Mouse (Mus musculus) kidney, adult 9 months (tissue): ENCODE data around the gene Podn.
A peak's percentile ranks its signal among the peaks of the same experiment; 100 is the strongest.

Source experiments
- DNase-seq: peaks from one replicate; pipeline ENCODE4 v3.0.0; 2022

The Podn gene

DNA sequence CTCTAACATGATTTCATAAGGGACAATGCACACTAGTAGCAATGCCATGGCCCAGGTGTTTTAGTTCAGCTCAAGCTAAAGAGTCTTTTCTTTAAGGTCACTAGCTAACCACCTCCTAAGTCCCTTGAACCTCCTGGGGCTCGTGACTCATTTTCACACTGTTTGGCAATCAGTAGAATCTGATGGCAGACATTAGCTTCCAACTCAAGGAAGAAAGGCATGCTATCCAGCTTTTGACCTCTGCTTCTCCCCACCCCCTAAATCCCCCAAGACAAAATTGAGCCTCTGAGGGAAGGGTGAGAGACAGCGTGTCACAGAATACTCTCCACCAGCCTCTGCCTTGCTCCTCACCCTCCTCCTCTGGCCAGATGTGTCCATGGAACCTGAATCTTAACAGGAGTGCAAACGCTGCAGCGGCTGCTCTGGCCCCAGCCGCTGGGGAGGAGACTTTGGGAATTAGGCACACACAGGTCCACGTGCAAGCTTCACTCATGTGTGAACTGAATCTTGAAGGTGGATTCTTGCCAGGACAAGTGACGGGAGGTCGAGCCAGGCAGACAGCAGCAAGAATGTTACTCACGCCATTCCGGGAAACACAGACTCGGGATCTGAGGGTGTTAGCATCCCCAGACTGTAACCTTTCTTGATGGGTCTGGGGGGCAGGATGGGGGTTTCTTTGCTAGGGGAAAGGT, 97.5 kb downstream of the Podn start:
- DNase-seq: peak; percentile 90

DNA sequence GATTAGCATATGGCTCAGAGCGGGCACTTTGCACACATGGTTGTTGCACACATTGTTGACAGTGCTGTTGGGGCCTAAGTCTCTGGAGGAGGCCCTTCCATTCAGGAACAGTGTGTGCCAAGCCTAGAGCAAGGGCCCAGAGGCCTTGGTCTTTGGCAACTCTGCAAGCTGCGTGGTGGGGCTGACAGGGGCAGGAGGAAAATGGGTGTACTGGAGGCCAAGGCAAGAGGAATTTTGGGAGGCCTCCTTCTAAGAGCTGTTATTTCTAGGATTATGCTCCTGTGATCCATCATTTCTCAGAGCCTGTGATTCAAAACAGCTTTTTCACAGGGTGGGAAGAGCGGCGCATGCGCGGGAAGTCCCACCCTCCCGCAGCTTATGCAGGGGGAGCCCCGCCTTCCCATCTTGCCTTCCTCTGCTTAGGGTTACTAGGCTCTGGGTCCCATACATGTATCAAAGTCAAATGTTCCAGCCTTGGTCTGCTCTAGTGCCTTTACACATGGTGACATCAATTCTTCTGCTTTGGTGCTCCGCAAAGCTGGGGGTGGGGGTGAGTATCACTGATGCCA, 99.7 kb downstream of the Podn start:
- no peak for DNase-seq

DNA sequence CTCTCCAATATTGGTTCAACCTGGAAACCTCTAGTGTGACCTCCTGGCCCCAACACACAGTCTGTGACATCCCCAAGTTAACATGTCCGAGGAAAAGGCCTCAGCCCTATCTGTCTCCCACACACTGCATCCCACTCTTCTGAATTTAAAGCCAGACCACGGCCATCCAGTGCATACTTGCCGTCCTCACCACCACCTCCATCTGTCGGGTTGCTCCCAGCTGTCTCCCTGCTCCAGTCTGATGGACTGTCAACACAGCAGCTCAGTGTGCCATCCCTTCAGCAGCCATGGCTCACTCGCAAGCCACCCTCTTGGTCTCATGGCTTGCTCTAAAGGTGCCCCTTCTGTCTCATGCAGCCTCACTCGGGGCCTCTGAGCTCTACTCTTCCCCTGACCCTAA, 100.5 kb downstream of the Podn start:
- no peak for DNase-seq

DNA sequence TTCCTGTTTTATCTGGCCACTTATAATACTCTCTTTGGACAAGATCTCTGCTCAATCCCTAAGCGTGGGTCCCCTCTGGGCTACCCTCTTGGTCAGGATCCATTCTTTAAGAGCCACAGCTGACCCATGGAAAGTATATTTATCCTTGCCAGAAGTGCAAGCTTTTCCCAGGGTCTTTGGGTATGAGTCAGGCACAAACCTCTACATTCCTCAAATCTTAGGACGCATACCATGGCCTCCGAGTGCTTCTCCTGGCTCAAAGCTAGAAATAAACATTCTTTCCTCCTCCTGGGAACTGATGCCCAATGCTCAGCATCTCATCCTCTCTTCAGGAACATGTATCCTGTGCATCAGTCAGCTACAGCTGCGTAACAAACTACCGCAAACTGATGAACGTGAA, 101.2 kb downstream of the Podn start:
- DNase-seq: no peak

DNA sequence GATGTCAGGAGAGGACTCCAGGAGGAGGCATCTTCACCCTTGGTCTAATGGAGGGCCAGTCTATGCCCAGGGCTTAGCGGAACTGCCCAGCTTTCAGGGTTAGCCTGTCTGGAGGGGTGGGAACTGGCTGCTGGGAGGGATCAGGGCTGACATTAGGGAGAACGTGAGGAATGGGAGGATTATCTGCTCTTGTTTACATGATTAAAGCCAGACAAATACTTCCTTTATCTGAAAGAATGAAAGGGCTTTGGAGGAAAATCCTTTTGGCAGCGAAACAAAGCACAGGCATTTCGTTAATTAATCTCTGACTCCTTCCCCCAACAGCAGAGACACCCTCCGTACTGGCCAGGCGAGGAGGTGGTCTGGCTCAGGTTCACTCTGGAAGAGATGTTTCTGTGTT, 104.4 kb downstream of the Podn start:
- DNase-seq: no peak

DNA sequence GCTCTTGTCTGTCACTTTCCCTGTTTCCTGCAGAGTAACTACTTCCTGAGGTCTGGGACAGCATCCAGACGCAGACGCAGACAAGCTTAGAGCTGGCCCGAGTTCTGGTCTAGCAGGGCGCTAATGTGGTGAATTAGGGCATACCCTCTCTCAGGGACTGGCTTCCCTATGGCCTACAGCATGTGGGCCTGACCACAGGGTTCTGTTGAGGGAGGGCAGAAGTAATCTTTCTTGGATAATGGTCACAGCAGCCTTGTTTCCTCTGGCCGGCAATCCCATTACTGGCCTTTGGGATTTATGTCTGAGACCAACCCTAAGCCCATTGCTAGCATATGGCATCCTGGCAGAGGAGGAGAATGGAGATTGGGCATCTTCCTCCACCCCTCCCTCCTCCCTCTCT, 105.4 kb downstream of the Podn start:
- peak; percentile 26 for DNase-seq

DNA sequence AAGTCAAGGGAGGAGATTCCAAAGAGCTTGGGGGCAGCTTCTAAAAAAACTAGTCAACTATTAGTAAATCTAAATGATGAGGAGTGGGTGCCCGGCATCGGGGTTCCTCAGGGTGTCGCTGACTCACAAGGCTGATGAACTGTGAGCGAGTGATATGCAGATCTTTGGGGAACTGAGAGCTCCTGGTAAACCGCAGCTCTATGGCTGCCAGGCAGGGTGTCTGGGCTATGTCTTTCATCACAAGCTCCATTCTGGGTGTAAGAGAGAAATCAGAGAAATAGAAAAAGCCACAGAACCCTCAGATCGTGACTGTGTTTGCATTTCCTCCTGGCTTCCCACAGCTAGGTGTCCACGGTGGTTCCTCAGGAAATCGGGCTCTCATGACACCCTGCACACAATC, 107.3 kb downstream of the Podn start:
- DNase-seq: no peak

DNA sequence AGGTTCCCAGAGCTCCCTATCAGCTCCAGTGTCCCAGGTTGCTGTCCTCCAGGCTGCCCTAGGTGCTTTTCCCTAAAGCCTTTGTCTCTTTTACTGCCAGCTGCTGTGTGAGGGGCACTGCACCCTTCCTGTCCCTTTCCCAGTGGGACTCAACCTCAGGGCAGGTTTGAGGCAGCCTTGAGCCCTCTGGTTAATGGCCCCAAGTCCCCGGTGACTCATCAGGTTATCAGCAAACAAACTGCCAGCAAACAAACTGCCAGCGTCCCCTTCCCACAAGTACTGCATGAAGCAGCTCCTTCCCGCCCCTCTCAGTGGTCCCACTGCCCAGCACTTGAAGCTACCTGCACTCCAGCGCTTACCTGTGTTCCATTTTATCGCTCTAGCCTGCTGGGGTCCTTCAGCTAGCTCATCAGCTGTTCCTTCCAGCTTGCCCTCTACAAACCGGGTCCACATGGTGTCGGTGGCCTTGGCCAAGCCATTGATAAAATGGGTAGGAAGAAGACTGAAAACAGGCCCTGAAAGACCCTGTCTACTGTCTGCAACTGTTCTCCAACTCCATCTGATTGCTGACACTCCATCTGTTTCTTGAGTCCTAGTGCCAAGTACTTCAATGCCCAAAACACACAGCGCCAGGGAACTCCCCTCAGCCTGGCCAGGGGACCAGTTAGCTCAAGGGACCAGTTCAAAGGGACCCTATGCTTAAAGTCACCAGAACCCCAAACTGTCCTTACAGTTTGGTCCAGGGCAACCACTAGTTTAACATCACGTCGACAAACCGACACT, 109.7 kb downstream of the Podn start:
- DNase-seq: no peak

DNA sequence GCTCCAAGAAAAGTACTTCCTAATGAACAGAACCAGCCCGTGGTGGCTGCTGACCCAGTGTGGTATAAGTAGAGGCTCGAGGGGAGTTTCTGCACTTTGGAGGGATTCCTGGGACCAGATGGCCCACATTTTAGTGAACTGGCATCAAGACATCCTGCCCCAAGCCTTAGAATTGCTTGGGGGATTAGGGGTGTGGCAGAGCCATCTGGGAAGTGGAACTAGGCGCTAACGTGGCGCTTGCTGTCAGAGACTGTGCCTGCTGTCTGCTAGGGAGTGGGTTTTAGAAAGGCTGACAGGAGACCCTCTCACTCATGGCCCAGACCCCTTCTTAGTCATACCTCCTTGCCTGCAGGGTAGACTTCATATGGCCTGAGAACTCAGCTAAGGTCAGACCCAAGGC, 110.4 kb downstream of the Podn start:
- no peak for DNase-seq

DNA sequence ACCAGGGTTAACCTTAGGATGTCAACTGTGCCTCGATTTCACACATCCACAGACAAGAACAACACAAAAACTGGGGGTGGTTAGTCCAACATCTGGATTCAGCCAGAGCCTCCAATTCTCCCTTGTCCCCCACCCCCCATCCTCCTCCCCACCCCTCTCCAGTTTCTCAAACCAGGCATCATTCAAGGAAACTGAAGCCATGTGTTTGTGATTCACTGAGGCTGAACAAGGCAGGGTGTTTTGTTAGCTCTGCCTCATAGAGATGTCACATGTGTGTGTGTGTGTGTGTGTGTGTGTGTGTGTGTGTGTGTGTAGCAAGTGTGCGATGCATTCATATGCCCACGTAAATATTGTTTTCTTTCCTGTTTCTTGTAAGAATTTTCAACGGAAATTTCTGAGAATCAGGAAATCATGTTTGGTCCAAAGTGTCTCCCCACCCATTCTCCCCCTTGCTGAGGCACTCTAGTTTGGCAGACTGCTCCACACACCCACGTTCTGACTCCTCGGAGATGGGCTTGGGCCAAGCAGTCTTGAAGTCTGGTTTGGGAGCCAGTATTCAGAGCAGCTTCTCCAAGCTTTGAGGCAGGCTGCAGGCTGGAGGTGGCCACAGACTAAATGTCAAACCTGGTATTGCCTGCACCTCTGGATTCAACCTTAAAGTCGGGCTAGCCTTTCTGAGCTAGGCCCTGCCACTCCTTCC, 111.8 kb downstream of the Podn start:
- DNase-seq: peak; percentile 57

DNA sequence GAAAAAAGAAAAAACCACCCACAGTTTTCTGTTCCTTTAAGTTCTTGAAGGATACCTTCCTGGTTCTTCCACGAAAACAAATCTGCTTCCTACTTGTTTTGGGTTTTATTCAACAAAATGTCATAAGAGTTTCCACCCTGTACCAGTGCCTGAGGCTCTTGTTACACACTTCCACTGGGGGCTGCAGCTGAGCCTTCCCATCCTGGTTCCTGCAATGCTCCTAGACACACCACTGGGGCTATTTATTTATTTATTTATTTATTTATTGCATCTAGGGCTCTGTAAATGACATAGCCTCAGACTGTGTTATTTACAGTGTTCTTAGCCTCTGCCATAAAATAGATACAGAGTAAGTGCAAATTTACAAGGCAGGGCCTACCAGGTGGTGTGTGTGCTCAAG, 112.5 kb downstream of the Podn start:
- DNase-seq: peak; percentile 22

DNA sequence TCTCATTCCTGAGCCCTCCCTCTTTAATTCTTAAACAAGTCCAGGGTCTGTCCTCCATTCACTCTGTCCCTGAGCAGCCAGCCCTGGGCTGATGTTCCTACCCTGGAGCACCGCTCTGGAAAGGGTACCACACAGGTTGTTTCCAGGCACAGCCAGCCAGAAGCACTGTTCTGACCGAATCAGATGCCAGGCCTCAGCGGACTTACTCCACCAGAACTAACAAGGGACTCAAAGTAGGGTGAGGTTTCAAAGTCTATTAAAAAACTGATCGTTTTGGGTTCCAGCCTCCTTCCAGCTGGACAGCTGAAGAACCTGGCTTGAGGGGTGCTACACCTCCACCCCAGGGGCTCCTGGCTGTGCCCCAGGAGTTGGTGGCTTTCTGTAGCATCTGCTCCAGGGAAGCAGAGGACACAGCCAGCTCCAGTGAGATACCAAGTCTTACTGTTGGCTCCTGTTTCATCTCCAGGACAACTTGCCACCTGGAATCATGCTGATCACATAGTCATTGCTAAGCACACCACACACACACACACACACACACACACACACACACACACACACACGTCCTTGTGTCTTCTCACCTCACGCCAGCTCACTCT, 116.1 kb downstream of the Podn start:
- no peak for DNase-seq

DNA sequence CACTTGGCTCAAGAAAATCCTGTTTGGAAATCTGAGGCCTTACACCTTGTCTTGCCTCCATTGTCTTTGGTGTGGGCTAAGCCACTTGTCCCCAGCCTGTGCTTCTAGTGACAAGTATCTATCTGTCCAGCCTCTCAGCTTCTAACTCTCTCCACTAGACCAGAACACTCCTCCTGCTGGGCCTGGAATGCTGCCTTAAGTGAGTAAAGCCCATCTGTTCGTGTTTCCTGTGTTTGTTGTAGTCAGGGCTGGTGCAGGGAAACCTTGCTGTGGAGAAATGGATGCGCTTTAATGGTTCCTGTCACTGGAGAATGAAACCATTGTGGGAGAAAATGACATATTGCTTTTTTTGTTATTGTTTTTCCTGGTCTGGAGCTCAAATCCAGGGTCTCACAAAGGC, 116.7 kb downstream of the Podn start:
- DNase-seq: peak; percentile 51

DNA sequence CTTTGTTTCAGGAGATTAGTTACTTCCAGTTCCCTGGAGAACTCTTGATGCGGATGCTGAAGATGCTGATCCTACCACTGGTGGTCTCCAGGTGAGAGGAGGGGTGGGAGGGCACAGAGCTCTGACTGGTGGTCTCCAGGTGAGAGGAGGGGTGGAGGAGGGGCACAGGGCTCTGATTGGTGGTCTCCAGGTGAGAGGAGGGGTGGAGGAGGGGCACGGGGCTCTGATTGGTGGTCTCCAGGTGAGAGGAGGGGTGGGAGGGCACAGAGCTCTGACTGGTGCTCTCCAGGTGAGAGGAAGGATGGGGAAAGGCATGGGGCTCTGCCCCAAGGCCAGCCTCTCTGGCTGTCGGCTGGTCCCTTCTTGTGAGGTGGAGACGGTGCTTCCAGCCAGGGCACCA, 118.7 kb downstream of the Podn start:
- no peak for DNase-seq

DNA sequence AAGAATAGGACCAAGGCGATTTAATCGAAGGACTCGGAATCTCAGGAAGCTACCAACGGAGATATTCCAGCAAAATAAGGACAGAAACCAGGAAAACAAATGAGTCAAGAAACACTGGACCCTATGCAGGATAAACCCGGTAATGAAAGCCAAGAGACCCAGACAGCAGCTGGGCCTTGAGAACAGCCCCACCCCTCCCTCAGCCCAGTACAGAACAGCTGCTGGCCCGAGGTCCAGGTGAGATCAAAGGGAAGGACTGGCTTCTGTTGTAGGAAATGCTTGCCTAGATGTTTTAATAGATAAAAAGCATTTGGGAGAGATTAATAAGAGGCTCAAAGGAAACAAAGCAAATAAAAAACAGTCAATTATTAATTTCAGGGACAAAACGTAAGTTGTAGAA, 121.2 kb downstream of the Podn start:
- DNase-seq: no peak

DNA sequence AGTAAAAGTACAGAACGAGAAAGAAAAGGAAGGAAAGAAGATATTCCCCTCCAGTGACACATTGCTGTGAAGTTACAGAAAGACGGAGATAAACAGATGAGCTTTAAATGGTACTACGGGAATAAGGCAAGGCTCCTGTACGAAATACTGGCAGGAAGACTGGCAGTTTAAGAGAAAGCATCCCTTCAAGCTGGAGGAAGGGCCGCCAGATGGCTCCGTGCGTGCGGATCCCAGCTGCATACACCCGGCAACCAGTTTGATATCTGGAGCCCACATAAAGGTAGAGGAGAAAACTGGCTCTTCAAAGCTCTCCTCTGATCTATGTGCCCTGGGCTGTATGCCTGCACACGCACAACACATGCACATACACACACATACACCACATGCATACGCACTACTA, 121.7 kb downstream of the Podn start:
- no peak for DNase-seq

DNA sequence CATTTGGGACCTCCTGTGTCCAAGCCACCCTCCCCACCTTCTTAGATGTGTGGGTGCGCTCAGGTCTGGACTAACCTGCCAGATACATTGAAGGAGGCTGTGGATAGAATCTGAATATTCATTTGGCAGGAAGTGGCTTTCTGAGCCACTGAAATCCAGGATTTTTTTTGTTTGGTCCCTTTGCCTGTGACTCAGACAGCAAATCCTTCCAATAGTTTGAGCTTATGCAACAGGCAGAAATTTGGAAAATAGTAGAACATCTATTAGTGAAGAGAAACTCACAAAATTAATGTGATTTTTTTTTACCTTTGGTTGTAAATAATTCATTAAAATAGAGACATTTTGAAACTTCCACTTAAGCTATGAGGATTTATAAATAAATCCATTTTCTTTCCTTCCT, 125.1 kb downstream of the Podn start:
- DNase-seq: no peak

DNA sequence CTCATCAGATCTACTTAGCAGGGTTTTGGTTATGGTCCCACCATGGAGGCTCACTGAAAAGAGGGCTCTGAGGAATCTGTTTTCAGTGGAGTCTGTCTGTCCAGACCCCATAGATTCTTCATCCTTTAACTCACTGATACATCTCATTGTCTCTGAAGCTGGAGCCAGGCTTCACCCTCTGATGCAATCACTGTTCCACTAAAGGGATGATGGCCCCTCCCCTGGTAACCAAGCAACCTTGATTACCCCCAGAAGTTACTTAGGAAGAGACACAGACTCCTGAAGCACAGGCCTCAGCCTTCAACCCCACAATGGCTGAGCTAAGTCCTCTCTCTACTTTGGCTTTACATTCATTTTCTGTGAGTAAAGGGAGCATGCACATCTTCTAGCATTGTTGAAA, 126.5 kb downstream of the Podn start:
- DNase-seq: no peak

DNA sequence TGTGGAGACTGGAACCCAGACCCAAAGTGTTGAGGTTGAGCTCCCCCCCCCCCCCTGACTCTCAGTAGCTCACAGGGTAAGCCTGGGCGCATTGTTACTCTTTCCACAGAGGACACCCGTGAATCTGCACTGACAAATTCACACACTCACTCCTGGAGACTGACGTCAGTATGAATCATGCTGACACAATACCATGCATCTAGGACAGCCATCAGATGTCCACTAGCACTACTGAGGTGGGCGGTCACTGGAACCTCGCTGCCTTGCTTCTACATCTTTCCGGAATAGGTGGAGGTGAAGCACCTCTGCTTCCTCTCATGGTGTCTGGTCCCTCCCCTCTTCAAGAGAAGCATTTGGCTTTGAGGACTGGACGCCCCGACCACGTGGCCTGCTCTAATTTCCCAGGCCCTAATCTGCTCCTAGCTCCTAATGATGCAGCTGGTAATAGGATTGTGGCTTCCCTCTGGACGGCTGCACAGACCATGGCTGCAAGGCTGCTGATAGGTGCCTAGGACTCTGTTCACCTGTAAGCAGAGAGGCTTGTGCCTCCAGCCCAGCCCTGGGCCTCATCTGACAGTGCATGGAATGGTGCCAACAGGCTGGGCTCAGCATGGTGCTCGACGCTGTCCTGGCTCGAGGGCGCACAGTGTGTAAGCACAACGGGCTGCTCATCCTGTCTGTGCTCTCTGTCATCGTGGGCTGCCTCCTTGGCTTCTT, 128.1 kb downstream of the Podn start, which contains the start of gene Slc1a7:
Gene Slc1a7, plus strand, starts transcription at position 367 of the 717 bp plus-strand sequence.
- no peak for DNase-seq

DNA sequence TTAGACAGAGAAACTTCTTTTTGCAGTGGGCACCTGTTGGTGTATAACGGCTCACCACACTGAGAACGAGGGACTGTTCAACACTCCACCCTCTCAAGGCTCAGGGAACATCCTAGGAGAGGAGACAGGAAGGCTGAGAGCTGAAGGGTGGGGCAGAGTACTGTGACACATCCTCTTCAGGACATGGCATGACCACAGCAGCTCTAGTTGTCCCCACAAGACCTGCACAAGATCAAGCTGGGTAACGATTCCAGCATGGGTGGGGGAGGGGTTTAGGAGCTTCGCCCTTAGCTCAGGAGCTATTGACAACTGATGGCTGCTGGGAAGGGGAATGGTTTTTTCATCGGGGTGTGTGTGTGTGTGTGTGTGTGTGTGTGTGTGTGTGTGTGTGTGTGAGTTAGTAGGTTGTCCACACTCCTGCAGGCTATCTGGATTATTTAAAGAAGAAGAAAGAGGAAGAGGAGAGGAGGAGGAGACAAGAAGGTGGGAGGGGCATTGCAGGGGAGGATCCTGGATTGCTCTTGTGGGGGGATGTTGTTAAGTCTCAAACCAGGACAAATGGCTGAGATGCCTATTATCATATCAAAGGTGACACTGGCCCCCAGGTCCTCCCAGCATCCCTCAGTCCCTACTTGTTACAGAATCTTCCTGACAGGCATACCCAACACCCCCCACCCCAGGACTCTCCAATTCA, 129.7 kb downstream of the Podn start:
- DNase-seq: no peak
